Mouse (Mus musculus) lung, embryonic 15.5 days (tissue): ENCODE results near the gene Rnf214. TPM values are rescaled to one million over a fixed set of nuclear protein-coding genes. Genes with fewer than 3 reads are reported as not detected.

Source experiments
- ATAC-seq: fragments of 200-750 bp; cut with Nextera tagmentation; 2 replicates; pipeline ENCODE4 v1.8.0; 2017; ENCODE audit warnings: moderate number of reproducible peaks, borderline replicate concordance; ENCODE audit not compliant: low FRiP score, low TSS enrichment; ENCODE audit errors: extremely low read depth
- H3K27ac ChIP-seq: fragments of 300-500 bp; sonication (generic); 2 replicates; pipeline ENCODE4 v1.5.1; 2015; ENCODE audit warnings: moderate library complexity, mild to moderate bottlenecking, inconsistent platforms
- H3K27me3 ChIP-seq: fragments of 300-500 bp; sonication (generic); 2 replicates; pipeline ENCODE4 v1.6.1; 2015; ENCODE audit warnings: inconsistent platforms
- H3K36me3 ChIP-seq: fragments of 300-500 bp; sonication (generic); 2 replicates; pipeline ENCODE4 v1.6.1; 2015; ENCODE audit warnings: inconsistent platforms
- H3K4me1 ChIP-seq: fragments of 300-500 bp; sonication (generic); 2 replicates; pipeline ENCODE4 v1.6.1; 2015; ENCODE audit warnings: inconsistent platforms
- H3K4me2 ChIP-seq: fragments of 300-500 bp; sonication (generic); 2 replicates; pipeline ENCODE4 v1.6.1; 2015; ENCODE audit warnings: inconsistent platforms, mild to moderate bottlenecking, moderate library complexity
- H3K4me3 ChIP-seq: fragments of 300-500 bp; sonication (generic); 2 replicates; pipeline ENCODE4 v1.5.1; 2015; ENCODE audit warnings: mild to moderate bottlenecking, inconsistent platforms
- H3K9ac ChIP-seq: fragments of 300-500 bp; sonication (generic); 2 replicates; pipeline ENCODE4 v1.6.1; 2015; ENCODE audit warnings: inconsistent platforms
- H3K9me3 ChIP-seq: fragments of 300-500 bp; sonication (generic); 2 replicates; pipeline ENCODE4 v1.6.1; 2016; ENCODE audit warnings: inconsistent platforms
- WGBS: fragments of 180-500 bp; shearing (Covaris S2); methylation state at CpG from one replicate; pipeline ENCODE4 v1.1.7; 2015; 5-methylcytosine and 5-hydroxymethylcytosine counted together
- polyA plus RNA-seq: library from polyadenylated mRNA; unstranded; fragments of >200 nt; fragmentation: Nextera tagmentation; extraction: Ambion mirVana; gene quantifications from 2 replicates; pipeline ENCODE4 v1.2.1, GENCODE M21; 2015

Rnf214 gene
- polyA plus RNA-seq = 43.2 and 51.1 TPM in 2 replicates

- Histone ChIP-seq H3K4me1 (peaks cover 21% of the 10 kb centered on the region), H3K4me2 (peak within 1 kb of the TSS; percentile 67), H3K27me3 (no peaks in the 10 kb centered on the region), H3K4me3 (peak within 1 kb of the TSS; percentile 77), H3K9ac (peak within 1 kb of the TSS; percentile 77), H3K36me3 (peaks cover 42% of the 10 kb centered on the region), H3K9me3 (no peaks in the 10 kb centered on the region), H3K27ac (peak within 1 kb of the TSS; percentile 93)
- 0% methylated on average over 68 of the region's 80 CpGs for WGBS
- peak; percentile 91 for ATAC-seq
Observed at GRCm38 (mm10) chr9:45906355-45907077, at the start of gene Rnf214, which contains the start of gene Pcsk7. Rnf214 (minus strand) TSS chr9:45906911. Pcsk7 (plus strand) TSS chr9:45906497.

DNA sequence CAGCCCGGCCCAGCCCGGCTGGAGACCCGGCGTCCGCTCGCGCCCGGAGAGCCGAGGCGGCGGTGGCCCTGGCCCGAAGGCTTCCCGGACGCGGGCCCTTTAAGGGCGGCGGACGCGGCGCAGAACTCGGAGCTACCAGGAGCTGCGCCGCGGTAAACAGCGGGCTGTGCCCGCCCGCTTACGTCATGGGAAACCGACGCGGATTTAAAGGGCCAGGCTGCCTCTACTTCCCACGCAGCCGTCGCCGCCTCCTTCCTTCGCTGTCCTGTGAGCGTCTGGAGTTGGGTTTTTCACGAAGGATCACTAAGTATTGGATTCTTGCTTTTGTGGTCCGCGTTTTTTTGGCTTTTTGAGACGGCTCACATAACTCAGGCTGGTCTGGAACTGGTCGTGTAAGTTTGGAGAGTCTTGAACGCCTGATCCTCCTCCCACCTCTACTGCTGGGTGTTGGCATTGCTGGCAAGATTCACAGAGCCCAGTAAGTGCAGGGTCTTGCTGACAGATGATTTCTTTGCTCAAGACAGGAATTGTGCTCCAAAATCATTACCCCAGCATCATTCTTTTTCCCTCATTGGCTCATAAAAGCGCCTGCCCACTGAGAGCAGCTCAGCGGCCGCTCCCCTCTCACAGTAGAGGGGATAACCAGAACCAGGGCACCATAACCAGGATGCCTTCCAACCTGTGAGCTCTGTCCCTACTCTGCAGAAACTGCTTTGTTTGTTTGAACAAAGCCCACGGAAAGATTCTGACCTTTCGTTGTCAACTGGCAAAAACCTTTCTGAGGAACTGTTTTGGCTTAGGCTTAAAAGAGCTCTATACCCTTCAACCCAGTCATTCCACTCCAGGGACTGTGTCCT, 48.6 kb upstream of the Rnf214 start, which contains the start of gene Sidt2:
Sidt2 (minus strand) TSS at position 152 of the 857 bp plus-strand sequence.
- peak within 1 kb of the TSS; percentile 88 for H3K27ac ChIP-seq
- H3K9ac ChIP-seq = peak within 1 kb of the TSS; percentile 93
- H3K4me1 ChIP-seq = peaks cover 31% of the 10 kb centered on the region
- H3K27me3 ChIP-seq = no peaks in the 10 kb centered on the region
- H3K4me2 ChIP-seq = peak within 1 kb of the TSS; percentile 90
- peaks cover 18% of the 10 kb centered on the region for H3K36me3 ChIP-seq
- WGBS = under 1% methylated on average over 48 of the region's 48 CpGs
- peak within 1 kb of the TSS; percentile 86 for H3K4me3 ChIP-seq
- no peaks in the 10 kb centered on the region for H3K9me3 ChIP-seq
- ATAC-seq = peak; percentile 95

GRCm38 (mm10) chr9:45954294-45955106, 47.8 kb upstream of the Rnf214 start:
- ATAC-seq = peak; percentile 29
- H3K4me1 ChIP-seq = peaks cover 31% of the 10 kb centered on the region
- no peaks in the 10 kb centered on the region for H3K27me3 ChIP-seq
- H3K27ac ChIP-seq = peak overlapping the region; percentile 88
- H3K4me2 ChIP-seq = peak overlapping the region; percentile 90
- H3K9me3 ChIP-seq = no peaks in the 10 kb centered on the region
- H3K36me3 ChIP-seq = peaks cover 27% of the 10 kb centered on the region
- peak overlapping the region; percentile 93 for H3K9ac ChIP-seq
- peak overlapping the region; percentile 86 for H3K4me3 ChIP-seq
- under 1% methylated on average over 63 of the region's 63 CpGs for WGBS

DNA sequence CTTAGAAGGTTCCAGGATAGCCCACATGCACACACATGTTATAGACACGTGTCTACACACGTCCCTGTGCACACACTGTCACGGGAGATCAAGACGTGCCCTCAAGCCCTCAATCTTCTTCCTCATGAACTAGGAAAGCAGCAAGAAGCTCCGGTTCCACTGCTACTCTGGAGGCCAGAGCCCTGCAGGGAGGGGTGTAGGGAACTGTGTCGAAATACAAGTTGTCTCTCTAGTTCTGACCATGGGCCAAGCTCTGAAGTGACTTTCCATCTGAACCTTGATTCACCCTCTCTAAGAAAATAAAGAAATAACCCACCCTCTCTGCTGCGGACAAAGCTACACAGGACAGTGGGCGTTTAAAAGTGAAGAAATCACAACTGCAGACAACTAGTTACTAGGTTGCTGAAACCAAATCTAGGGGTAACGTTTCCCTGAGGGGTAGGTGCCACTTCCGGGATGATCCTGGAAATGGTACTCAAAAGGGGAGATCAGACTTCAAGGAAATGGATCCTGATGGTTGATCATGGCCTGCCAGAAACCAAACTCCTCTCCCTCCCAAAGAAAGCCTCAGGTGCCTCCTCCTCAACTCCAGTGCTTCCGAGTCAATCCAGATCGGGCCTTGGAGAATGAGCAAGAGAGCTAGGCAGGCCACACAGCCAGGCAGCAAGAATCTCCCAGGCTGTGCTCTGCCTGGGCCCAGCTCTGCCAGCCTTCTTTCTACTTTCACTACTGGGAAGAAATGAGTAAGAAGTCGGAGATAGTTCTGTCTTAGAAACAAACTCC, 47.0 kb upstream of the Rnf214 start:
- Histone ChIP-seq H3K27ac (peak overlapping the region; percentile 88), H3K4me2 (peak overlapping the region; percentile 90), H3K9me3 (no peaks in the 10 kb centered on the region), H3K9ac (peak overlapping the region; percentile 93), H3K27me3 (no peaks in the 10 kb centered on the region), H3K4me1 (peaks cover 31% of the 10 kb centered on the region), H3K4me3 (peak overlapping the region; percentile 86), H3K36me3 (peaks cover 35% of the 10 kb centered on the region)
- ATAC-seq = no peak
- 44% methylated on average over 13 of the region's 13 CpGs for WGBS

- H3K27me3 ChIP-seq = no peaks in the 10 kb centered on the region
- no peaks in the 10 kb centered on the region for H3K9me3 ChIP-seq
- ATAC-seq = no peak
- peaks cover 26% of the 10 kb centered on the region for H3K4me1 ChIP-seq
- peak overlapping the region; percentile 90 for H3K4me2 ChIP-seq
- H3K27ac ChIP-seq = no peak overlapping the region
- H3K4me3 ChIP-seq = no peak overlapping the region
- H3K36me3 ChIP-seq = peaks cover 43% of the 10 kb centered on the region
- no peak overlapping the region for H3K9ac ChIP-seq
- 85% methylated on average over 7 of the region's 7 CpGs for WGBS
Observed at GRCm38 (mm10) chr9:45952890-45953289, 46.2 kb upstream of the Rnf214 start.

GRCm38 (mm10) chr9:45952057-45952456, 45.3 kb upstream of the Rnf214 start:
- WGBS = 87% methylated on average over 4 of the region's 4 CpGs
- H3K4me2 ChIP-seq = no peak overlapping the region
- ATAC-seq = no peak
- H3K36me3 ChIP-seq = peaks cover 49% of the 10 kb centered on the region
- H3K4me1 ChIP-seq = peaks cover 26% of the 10 kb centered on the region
- H3K4me3 ChIP-seq = no peak overlapping the region
- no peak overlapping the region for H3K9ac ChIP-seq
- H3K9me3 ChIP-seq = no peaks in the 10 kb centered on the region
- no peak overlapping the region for H3K27ac ChIP-seq
- no peaks in the 10 kb centered on the region for H3K27me3 ChIP-seq

- H3K4me1 ChIP-seq = no peaks in the 10 kb centered on the region
- no peaks in the 10 kb centered on the region for H3K27me3 ChIP-seq
- 85% methylated on average over 10 of the region's 10 CpGs for WGBS
- no peaks in the 10 kb centered on the region for H3K9me3 ChIP-seq
- peaks cover 75% of the 10 kb centered on the region for H3K36me3 ChIP-seq
- H3K27ac ChIP-seq = no peak overlapping the region
- no peak overlapping the region for H3K4me2 ChIP-seq
- ATAC-seq = no peak
- no peak overlapping the region for H3K9ac ChIP-seq
- H3K4me3 ChIP-seq = no peak overlapping the region
Observed at GRCm38 (mm10) chr9:45946872-45947183, 40.1 kb upstream of the Rnf214 start.

DNA sequence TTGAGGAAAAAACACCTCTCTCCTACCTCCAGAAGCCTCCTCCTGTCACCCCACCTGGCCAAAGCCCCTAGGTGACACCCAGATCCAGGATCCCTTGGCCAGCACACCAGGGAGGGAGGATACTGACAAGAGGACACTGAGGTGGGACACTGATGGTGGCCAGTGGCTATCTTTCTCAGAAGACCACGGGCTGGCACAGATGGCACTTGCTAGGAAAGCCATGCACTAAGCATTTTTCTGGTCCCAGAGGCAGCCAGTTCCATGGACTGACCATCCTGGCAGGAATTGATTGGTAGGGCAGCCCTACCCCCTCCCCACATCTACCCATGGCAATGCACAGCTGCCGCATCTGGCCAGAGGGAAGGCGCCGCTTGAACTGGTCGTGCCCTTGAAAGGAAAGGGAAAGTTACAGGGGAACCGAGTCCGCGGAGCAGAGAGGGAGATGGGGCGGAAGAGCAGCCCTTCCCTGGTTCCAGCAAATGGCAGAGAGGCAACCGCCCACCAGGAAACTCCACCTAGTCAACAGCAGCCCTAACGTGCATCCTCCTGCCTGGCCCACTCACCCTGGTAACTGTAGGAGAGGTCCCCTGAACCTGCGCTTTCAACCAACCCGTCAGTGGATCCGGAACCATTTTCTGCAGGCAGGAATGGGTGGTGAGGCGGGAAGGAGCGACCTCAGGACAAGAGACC, 39.6 kb upstream of the Rnf214 start:
- ATAC-seq = no peak
- no peak overlapping the region for H3K27ac ChIP-seq
- no peak overlapping the region for H3K4me3 ChIP-seq
- H3K9me3 ChIP-seq = no peaks in the 10 kb centered on the region
- H3K9ac ChIP-seq = no peak overlapping the region
- H3K4me1 ChIP-seq = no peaks in the 10 kb centered on the region
- H3K27me3 ChIP-seq = no peaks in the 10 kb centered on the region
- H3K36me3 ChIP-seq = peaks cover 74% of the 10 kb centered on the region
- H3K4me2 ChIP-seq = no peak overlapping the region
- WGBS = 81% methylated on average over 16 of the region's 16 CpGs

GRCm38 (mm10) chr9:45945721-45946120, 39.0 kb upstream of the Rnf214 start:
- H3K27ac ChIP-seq = no peak overlapping the region
- H3K4me1 ChIP-seq = no peaks in the 10 kb centered on the region
- no peak overlapping the region for H3K4me3 ChIP-seq
- peaks cover 74% of the 10 kb centered on the region for H3K36me3 ChIP-seq
- no peaks in the 10 kb centered on the region for H3K27me3 ChIP-seq
- no peaks in the 10 kb centered on the region for H3K9me3 ChIP-seq
- no peak overlapping the region for H3K9ac ChIP-seq
- no peak overlapping the region for H3K4me2 ChIP-seq
- WGBS = 78% methylated on average over 13 of the region's 13 CpGs
- ATAC-seq = no peak

- H3K36me3 ChIP-seq = peaks cover 65% of the 10 kb centered on the region
Observed at GRCm38 (mm10) chr9:45944506-45945400, 38.0 kb upstream of the Rnf214 start.

More at GRCm38 (mm10) chr9:45944506-45945400, 38.0 kb upstream of the Rnf214 start:
- Histone ChIP-seq H3K4me3 (no peak overlapping the region), H3K4me1 (no peaks in the 10 kb centered on the region), H3K27me3 (no peaks in the 10 kb centered on the region), H3K9me3 (no peaks in the 10 kb centered on the region), H3K9ac (no peak overlapping the region), H3K27ac (no peak overlapping the region), H3K4me2 (no peak overlapping the region)
- WGBS = 78% methylated on average over 13 of the region's 13 CpGs
- no peak for ATAC-seq
